Mouse (Mus musculus): Measurements from ENCODE around the gene Tm7sf3. TPM values are rescaled to one million over a fixed set of nuclear protein-coding genes. Genes with fewer than 3 reads are reported as not detected.

The Tm7sf3 gene
- polyA plus RNA-seq, 1 experiment from 2014 or later: 47.9 TPM

DNA sequence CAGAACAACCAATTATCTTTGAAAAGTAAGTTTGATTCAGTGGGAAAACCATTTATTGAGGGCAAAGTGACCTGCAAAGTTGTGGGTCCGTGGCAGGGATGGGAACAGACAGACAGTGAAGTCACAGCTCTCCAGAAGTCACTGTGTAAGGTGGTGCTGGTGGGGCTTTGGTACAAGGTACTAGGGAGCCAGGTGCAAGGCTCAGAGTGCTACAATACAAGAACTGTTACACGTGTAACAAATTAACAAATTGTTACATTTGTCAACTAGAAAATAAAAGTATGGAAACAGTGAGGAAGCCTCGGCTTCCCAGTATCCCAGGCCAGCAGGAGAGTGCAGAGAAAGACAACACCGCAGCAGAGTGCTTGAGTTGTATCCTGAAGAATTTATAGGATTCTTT is 31.1 kb upstream of the Tm7sf3 start:
- no peaks in the 10 kb centered on the region for H3K4me1 ChIP-seq
- no peaks in the 10 kb centered on the region for H3K27me3 ChIP-seq
- no peaks in the 10 kb centered on the region for H3K9me3 ChIP-seq (replicated peaks)
- H3K9ac ChIP-seq: no peak overlapping the region
- no peak overlapping the region for H3K4me2 ChIP-seq (replicated peaks)
- no peak overlapping the region for H3K27ac ChIP-seq (replicated peaks)
- no peaks in the 10 kb centered on the region for H3K36me3 ChIP-seq
- ATAC-seq (ENCODE audit: insufficient number of reproducible peaks, low FRiP score, low TSS enrichment, low read depth): no peak
- WGBS: 74% methylated on average over 4 of the region's 4 CpGs
- H3K4me3 ChIP-seq (replicated peaks): no peak overlapping the region

DNA sequence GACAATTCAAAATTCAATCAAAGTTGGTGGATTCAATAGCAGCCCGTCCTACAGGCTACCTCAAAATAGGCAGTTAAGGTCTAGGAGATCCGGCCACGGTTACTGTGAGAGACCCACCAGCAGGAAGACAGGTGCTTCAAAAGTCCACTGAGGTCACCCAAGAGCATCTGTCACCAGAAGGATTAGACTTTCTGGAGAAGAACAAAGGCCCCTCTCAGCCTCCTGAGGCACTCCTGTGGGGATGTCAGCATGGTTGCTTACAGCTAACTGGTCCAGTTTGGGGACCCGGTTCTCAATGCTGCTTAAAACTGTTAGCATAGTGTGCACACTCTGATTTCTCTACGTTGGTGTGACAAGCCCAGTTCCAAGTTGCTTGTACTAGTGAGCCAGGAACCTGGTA is 29.5 kb upstream of the Tm7sf3 start:
- whole genome bisulfite sequencing: 63% methylated on average over 5 of the region's 5 CpGs
- no peak for ATAC-seq (ENCODE audit: insufficient number of reproducible peaks, low FRiP score, low TSS enrichment, low read depth)
- Histone ChIP-seq H3K4me3 (replicated peaks) (no peak overlapping the region), H3K4me1 (no peaks in the 10 kb centered on the region), H3K27me3 (no peaks in the 10 kb centered on the region), H3K4me2 (replicated peaks) (no peak overlapping the region), H3K36me3 (no peaks in the 10 kb centered on the region), H3K9me3 (replicated peaks) (no peaks in the 10 kb centered on the region), H3K9ac (no peak overlapping the region), H3K27ac (replicated peaks) (no peak overlapping the region)

DNA sequence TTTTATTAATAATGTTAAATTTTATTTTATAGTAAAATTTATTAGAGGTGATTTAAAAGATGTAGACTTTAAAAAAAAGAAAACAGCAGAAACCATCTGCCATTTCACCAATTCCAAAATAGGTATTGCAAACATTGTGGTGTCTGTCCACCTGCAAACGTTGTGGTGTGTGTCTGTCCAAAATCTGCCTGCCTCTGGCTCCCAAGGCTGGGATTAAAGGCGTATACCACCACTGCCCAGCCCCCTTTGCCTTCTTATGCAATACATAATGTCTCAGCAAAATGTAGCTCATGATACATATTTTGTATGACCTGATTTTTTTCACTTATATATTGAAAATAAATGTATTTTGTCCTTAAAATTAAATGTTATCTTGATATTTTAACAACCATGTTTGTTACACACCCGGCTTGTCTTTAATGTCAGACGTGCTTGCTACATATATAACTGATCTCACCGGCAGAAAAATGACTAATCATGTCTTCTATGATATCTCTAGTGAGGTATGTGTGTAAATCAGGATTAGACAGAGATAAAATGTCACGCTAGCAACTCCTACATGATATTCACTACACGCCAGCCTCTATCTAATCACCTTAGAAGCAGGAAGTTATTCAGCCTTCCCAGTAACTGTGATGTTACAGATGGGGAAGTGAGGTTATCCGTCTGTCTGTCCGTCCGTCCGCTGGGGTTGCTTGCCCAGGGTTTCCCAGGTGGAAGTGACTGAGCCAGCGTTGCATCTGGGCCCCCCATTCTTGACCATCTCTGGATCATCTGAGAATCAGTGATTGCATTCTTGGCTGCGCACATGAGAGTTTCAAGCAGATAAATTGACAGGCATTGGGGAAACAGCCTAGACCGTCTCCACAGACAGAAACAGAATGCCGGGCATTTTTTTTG is 28.6 kb upstream of the Tm7sf3 start:
- H3K4me3 ChIP-seq (replicated peaks): no peak overlapping the region
- H3K27me3 ChIP-seq: no peaks in the 10 kb centered on the region
- H3K27ac ChIP-seq (replicated peaks): no peak overlapping the region
- H3K9ac ChIP-seq: no peak overlapping the region
- WGBS: 78% methylated on average over 15 of the region's 15 CpGs
- H3K4me1 ChIP-seq: no peaks in the 10 kb centered on the region
- H3K4me2 ChIP-seq (replicated peaks): no peak overlapping the region
- no peaks in the 10 kb centered on the region for H3K9me3 ChIP-seq (replicated peaks)
- no peak for ATAC-seq (ENCODE audit: insufficient number of reproducible peaks, low FRiP score, low TSS enrichment, low read depth)
- no peaks in the 10 kb centered on the region for H3K36me3 ChIP-seq

DNA sequence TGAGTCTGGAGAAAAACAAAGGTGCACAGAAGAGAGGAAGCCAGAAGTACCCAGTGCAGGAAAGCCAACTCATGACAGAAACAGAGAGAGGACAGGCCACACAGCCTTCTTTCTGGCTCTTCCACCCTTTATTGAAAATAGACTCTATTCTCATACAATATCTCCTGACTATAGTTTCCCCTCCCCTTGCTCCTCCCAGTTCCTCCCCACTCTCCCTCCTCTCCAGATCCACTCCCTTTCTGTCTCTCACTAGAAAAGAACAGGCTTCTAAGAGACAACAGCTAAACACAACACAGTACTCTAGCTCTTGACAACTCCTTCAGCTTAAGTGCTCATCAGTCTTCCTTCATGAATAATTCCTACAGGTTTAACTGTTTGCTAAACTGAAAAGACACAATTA is 26.0 kb upstream of the Tm7sf3 start:
- Histone ChIP-seq H3K27me3 (no peaks in the 10 kb centered on the region), H3K36me3 (no peaks in the 10 kb centered on the region)

DNA sequence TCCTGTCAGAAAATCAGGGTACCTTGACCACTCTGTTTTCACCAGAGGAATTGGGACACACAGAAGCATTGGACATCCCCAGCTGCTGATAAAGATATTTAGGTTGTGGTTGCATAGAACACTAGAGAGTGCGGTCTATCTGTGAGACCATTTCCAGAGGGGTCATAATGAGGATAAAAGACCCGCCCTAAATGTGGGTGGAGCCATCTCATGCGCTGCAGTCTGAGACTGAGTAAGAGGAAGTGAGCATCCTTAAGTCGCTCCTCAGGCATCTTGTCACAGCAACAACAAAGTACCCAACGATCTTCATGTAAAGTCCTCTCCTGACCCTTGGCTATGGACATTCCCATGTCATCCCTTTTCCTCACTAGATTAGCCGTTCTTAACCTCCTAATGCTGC is 24.2 kb upstream of the Tm7sf3 start:
- Histone ChIP-seq H3K27me3 (no peaks in the 10 kb centered on the region), H3K4me2 (replicated peaks) (no peak overlapping the region), H3K4me1 (no peaks in the 10 kb centered on the region), H3K36me3 (no peaks in the 10 kb centered on the region), H3K9me3 (replicated peaks) (no peaks in the 10 kb centered on the region), H3K27ac (replicated peaks) (no peak overlapping the region), H3K4me3 (replicated peaks) (no peak overlapping the region), H3K9ac (no peak overlapping the region)
- 80% methylated on average over 6 of the region's 6 CpGs for WGBS
- no peak for ATAC-seq (ENCODE audit: insufficient number of reproducible peaks, low FRiP score, low TSS enrichment, low read depth)

More for the DNA sequence above, 26.0 kb upstream of the Tm7sf3 start:
- Histone ChIP-seq H3K9ac (no peak overlapping the region), H3K4me3 (replicated peaks) (no peak overlapping the region), H3K4me1 (no peaks in the 10 kb centered on the region), H3K27ac (replicated peaks) (no peak overlapping the region), H3K4me2 (replicated peaks) (no peak overlapping the region), H3K9me3 (replicated peaks) (no peaks in the 10 kb centered on the region)
- ATAC-seq (ENCODE audit: insufficient number of reproducible peaks, low FRiP score, low TSS enrichment, low read depth): no peak

DNA sequence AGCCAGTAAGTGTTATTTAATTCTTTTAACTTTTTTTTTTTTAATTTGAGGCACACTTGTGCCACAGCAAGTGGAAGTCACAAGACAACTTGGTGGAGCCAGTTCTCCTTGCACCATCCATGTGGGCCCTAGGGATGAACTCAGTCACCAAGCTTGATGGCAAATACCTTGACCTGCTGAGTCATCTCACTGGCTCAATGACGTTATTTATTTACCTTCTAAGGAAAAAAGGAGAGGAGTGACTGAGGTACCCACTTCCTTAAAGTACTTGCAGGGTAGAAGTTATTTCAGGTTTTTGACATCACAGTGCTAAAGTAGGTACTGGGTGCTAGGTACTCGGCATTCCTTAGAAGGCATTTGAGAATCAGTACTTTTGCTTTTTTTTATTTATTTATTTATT is 22.8 kb upstream of the Tm7sf3 start:
- H3K27me3 ChIP-seq: no peaks in the 10 kb centered on the region
- H3K36me3 ChIP-seq: no peaks in the 10 kb centered on the region
- H3K27ac ChIP-seq (replicated peaks): no peak overlapping the region
- no peak for ATAC-seq (ENCODE audit: insufficient number of reproducible peaks, low FRiP score, low TSS enrichment, low read depth)
- no peak overlapping the region for H3K9ac ChIP-seq
- 72% methylated on average over 2 of the region's 2 CpGs for WGBS
- no peaks in the 10 kb centered on the region for H3K4me1 ChIP-seq
- no peak overlapping the region for H3K4me3 ChIP-seq (replicated peaks)
- no peaks in the 10 kb centered on the region for H3K9me3 ChIP-seq (replicated peaks)
- H3K4me2 ChIP-seq (replicated peaks): no peak overlapping the region

DNA sequence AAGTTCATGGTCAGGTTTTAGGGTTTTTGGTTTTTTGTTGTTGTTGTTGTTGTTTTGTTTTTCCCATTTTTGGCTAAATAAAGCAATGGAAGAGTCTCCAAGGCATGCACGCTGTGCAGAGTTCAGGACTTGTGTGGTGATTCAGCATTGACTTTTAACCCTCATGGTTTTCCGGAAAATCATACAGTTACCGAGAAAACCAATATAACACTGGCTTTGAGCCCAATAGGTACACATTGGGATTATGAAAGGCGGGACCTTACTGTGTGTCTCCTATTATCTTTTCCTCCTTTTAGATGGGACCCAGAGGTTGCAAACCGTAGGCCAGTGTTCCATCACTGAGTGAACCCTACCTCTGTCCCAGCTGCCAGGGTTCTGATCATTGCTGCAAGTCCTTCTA is 22.3 kb upstream of the Tm7sf3 start:
- WGBS: 89% methylated on average over 5 of the region's 5 CpGs
- H3K9me3 ChIP-seq (replicated peaks): no peaks in the 10 kb centered on the region
- H3K4me2 ChIP-seq (replicated peaks): no peak overlapping the region
- ATAC-seq (ENCODE audit: insufficient number of reproducible peaks, low FRiP score, low TSS enrichment, low read depth): no peak
- no peak overlapping the region for H3K4me3 ChIP-seq (replicated peaks)
- no peaks in the 10 kb centered on the region for H3K4me1 ChIP-seq
- no peak overlapping the region for H3K9ac ChIP-seq
- H3K27ac ChIP-seq (replicated peaks): no peak overlapping the region
- H3K27me3 ChIP-seq: no peaks in the 10 kb centered on the region
- H3K36me3 ChIP-seq: no peaks in the 10 kb centered on the region

DNA sequence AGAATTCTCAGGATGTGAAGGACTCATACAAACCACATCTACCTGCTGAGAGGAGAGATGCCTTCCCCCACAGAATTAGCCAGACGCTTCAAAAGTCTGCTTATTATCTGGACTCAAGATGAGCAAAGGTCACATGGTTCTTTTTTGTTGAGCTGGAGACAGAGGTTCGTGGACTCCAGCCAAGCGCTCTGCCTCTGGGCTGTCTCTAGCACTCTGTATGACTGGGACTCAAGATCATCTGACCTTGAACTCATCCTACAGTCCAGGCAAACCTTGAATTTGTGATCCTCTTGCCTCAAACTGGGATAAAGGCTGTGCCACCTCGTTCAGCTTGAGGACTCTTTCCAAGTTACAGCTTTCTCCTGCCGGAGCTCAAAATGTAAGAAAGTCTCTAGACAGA is 21.5 kb upstream of the Tm7sf3 start:
- Histone ChIP-seq H3K27ac (replicated peaks) (no peak overlapping the region), H3K4me3 (replicated peaks) (no peak overlapping the region), H3K4me1 (no peaks in the 10 kb centered on the region), H3K9ac (no peak overlapping the region), H3K4me2 (replicated peaks) (no peak overlapping the region), H3K36me3 (no peaks in the 10 kb centered on the region), H3K27me3 (no peaks in the 10 kb centered on the region), H3K9me3 (replicated peaks) (no peaks in the 10 kb centered on the region)
- WGBS: 66% methylated on average over 5 of the region's 5 CpGs
- ATAC-seq (ENCODE audit: insufficient number of reproducible peaks, low FRiP score, low TSS enrichment, low read depth): no peak

DNA sequence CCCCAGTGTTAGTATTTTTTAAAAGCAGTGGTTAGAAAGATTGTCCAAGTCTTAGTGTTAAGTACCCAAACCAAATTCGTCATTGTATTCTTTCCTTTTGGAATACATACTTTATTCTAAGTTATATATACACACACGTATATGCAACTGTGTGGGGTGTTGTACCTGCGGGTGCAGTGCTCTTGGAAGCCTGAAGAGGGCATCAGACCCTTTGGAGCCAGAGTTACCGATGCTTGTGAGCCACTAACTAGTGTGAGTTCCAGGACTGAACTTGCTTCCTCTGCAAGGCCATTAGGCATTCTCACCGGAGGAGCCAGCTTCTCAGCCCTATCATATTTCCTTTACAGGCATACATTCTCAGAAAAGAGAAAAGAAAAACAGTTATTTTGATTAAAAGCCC is 20.1 kb upstream of the Tm7sf3 start:
- 29% methylated on average over 5 of the region's 5 CpGs for WGBS
- H3K4me3 ChIP-seq (replicated peaks): no peak overlapping the region
- no peaks in the 10 kb centered on the region for H3K9me3 ChIP-seq (replicated peaks)
- no peak overlapping the region for H3K4me2 ChIP-seq (replicated peaks)
- no peak for ATAC-seq (ENCODE audit: insufficient number of reproducible peaks, low FRiP score, low TSS enrichment, low read depth)
- no peaks in the 10 kb centered on the region for H3K27me3 ChIP-seq
- no peak overlapping the region for H3K27ac ChIP-seq (replicated peaks)
- no peak overlapping the region for H3K9ac ChIP-seq
- no peaks in the 10 kb centered on the region for H3K36me3 ChIP-seq
- H3K4me1 ChIP-seq: no peaks in the 10 kb centered on the region

DNA sequence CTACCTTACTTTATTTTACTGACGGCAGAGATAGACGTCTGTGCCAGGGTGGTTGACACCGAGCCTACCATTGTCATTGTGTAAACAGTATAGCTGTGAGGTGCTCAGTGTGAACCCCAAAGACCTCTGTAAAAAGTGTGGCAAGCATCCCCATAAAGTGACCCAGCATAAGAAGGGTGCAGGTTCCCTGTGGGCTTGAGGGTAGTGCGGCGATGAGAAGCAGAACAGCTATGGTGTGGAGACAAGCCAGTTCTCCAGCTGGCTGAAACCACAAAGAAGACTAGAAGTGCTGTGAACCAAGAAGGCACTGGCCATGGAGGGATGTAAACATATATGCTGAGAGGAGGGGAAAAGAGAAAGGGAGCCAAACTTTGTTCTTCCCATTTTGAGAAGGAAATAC is 19.0 kb upstream of the Tm7sf3 start:
- Histone ChIP-seq H3K4me2 (replicated peaks) (no peak overlapping the region), H3K9ac (no peak overlapping the region), H3K27ac (replicated peaks) (no peak overlapping the region), H3K36me3 (no peaks in the 10 kb centered on the region), H3K4me3 (replicated peaks) (no peak overlapping the region), H3K27me3 (no peaks in the 10 kb centered on the region), H3K9me3 (replicated peaks) (no peaks in the 10 kb centered on the region), H3K4me1 (no peaks in the 10 kb centered on the region)
- 71% methylated on average over 5 of the region's 5 CpGs for WGBS
- no peak for ATAC-seq (ENCODE audit: insufficient number of reproducible peaks, low FRiP score, low TSS enrichment, low read depth)

DNA sequence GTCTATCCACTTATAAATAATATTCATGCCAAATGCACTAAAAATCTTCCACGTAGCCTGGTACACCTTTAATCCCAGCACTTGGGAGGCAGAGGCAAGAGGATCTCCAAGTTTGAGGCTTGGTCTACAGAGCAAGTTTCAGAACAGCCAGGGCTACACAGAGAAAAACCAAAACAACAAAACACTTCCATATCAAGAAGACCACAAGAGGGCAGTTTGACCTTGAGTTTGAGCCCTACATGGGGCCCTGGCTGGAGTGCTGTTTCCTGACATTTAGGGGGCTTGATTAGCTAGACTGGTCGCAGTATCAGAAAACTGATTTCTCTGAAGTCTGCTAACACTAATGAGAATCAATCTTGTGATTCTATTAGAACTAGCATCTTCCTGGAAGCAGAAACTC is 18.0 kb upstream of the Tm7sf3 start:
- no peak for ATAC-seq (ENCODE audit: insufficient number of reproducible peaks, low FRiP score, low TSS enrichment, low read depth)
- H3K27ac ChIP-seq (replicated peaks): no peak overlapping the region

DNA sequence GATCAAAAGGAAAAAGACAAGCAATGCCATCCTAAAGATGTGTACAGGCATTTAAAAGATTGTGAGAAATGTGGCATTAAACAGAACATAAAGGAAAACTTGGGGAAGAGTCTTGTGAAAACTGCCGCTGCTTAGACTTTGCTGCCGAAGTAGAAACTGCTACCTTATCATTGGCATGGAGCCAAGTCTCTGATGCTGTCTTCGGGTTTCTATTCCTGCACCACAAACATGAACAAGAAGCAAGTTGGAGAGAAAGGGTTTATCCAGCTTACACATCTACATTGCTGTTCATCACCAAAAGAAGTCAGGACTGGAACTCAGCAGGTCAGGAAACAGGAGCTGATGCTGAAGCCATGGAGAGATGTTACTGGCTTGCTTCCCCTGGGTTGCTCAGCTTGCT is 10.6 kb upstream of the Tm7sf3 start:
- Histone ChIP-seq H3K27me3 (no peaks in the 10 kb centered on the region), H3K4me3 (replicated peaks) (no peak overlapping the region), H3K4me2 (replicated peaks) (no peak overlapping the region), H3K9ac (no peak overlapping the region), H3K4me1 (no peaks in the 10 kb centered on the region), H3K36me3 (peaks cover 3% of the 10 kb centered on the region; the same call in 1 of the 2 replicates), H3K27ac (replicated peaks) (no peak overlapping the region), H3K9me3 (replicated peaks) (no peaks in the 10 kb centered on the region)
- 56% methylated on average over 3 of the region's 3 CpGs for WGBS
- no peak for ATAC-seq (ENCODE audit: insufficient number of reproducible peaks, low FRiP score, low TSS enrichment, low read depth)

More for the DNA sequence above, 18.0 kb upstream of the Tm7sf3 start:
- Histone ChIP-seq H3K9me3 (replicated peaks) (no peaks in the 10 kb centered on the region), H3K4me1 (no peaks in the 10 kb centered on the region), H3K36me3 (no peaks in the 10 kb centered on the region), H3K9ac (no peak overlapping the region), H3K27me3 (no peaks in the 10 kb centered on the region), H3K4me2 (replicated peaks) (no peak overlapping the region), H3K4me3 (replicated peaks) (no peak overlapping the region)
- WGBS: 56% methylated on average over 2 of the region's 2 CpGs

All from embryonic facial prominence, embryonic 15.5 days (tissue).